Mouse (Mus musculus): Measurements from ENCODE around the gene Kcnj12.

- TF ChIP-seq CTCF (IDR thresholded peaks at IDR 0.05; ENCODE audit: low read depth, low read length) (no peak), POLR2A (IDR thresholded peaks at IDR 0.05; ENCODE audit: insufficient read depth, low read length) (no peak)
Measured at GRCm38 (mm10) chr11:61112323-61112995, 90.1 kb downstream of the Kcnj12 start.

Data from ES-Bruce4 (cell line).